Mouse (Mus musculus) heart, postnatal 0 days (tissue): ENCODE data around the gene Cwc25. TPM values are rescaled to one million over a fixed set of nuclear protein-coding genes. Genes with fewer than 3 reads are reported as not detected.
A peak's percentile ranks its signal among the peaks of the same experiment; 100 is the strongest.

Source experiments
- ATAC-seq: fragments of 200-750 bp; cut with Nextera tagmentation; 2 replicates; pipeline ENCODE4 v1.8.0; 2017; ENCODE audit warnings: low read depth, moderate number of reproducible peaks, moderate library complexity; ENCODE audit not compliant: insufficient read depth
- DNase-seq: peaks from one replicate; pipeline ENCODE4 v3.0.0-alpha.2; 2016; ENCODE audit warnings: low spot score
- H3K27ac ChIP-seq: fragments of 300-500 bp; sonication (generic); 2 replicates; pipeline ENCODE4 v1.5.1; 2014; ENCODE audit warnings: low read depth, mild to moderate bottlenecking
- H3K27me3 ChIP-seq: fragments of 300-500 bp; sonication (generic); 2 replicates; pipeline ENCODE4 v1.6.1; 2014; ENCODE audit warnings: low read length, mixed read lengths; ENCODE audit not compliant: control insufficient read depth, insufficient read depth
- H3K36me3 ChIP-seq: fragments of 300-500 bp; sonication (generic); replicated peaks from 2 replicates; pipeline ENCODE4 v1.6.1; 2014; ENCODE audit warnings: low read length, mixed read lengths; ENCODE audit not compliant: control insufficient read depth, insufficient read depth
- H3K4me1 ChIP-seq: fragments of 300-500 bp; sonication (generic); 2 replicates; pipeline ENCODE4 v1.6.1; 2014; ENCODE audit warnings: antibody characterized with exemption; ENCODE audit not compliant: control insufficient read depth, insufficient read depth
- H3K4me2 ChIP-seq: fragments of 300-500 bp; sonication (generic); 2 replicates; pipeline ENCODE4 v1.6.1; 2014; ENCODE audit warnings: low read depth, mild to moderate bottlenecking, low read length, moderate library complexity
- H3K4me3 ChIP-seq: fragments of 300-500 bp; sonication (generic); 2 replicates; pipeline ENCODE4 v1.5.1; 2014; ENCODE audit warnings: low read depth, low read length
- H3K9ac ChIP-seq: fragments of 300-500 bp; sonication (generic); replicated peaks from 2 replicates; pipeline ENCODE4 v1.6.1; 2014; ENCODE audit warnings: low read depth, low read length, mixed read lengths
- H3K9me3 ChIP-seq: fragments of 300-500 bp; sonication (generic); replicated peaks from 2 replicates; pipeline ENCODE4 v1.6.1; 2016; ENCODE audit warnings: low read length; ENCODE audit not compliant: control insufficient read depth
- CTCF ChIP-seq: IDR thresholded peaks from 2 replicates; pipeline ENCODE4 v1.5.1; 2016; ENCODE audit warnings: antibody characterized with exemption, control low read depth, low read depth
- EP300 ChIP-seq: IDR thresholded peaks from 2 replicates; pipeline ENCODE4 v1.6.1; 2016; ENCODE audit warnings: antibody characterized with exemption, low read depth
- WGBS: fragments of 180-500 bp; shearing (Covaris S2); extraction: QIAGEN DNeasy Blood & Tissue Kit; methylation state at CpG from one replicate; pipeline ENCODE4 v1.1.7; 2014; 5-methylcytosine and 5-hydroxymethylcytosine counted together
- microRNA-seq: library from miRNA; unstranded; fragments of <30 nt; microRNA quantifications from one replicate; pipeline ENCODE4, GENCODE M21; 2016
- polyA plus RNA-seq: library from polyadenylated mRNA; unstranded; fragments of >200 nt; fragmentation: Nextera tagmentation; extraction: Ambion mirVana; gene quantifications from 2 replicates; pipeline ENCODE4 v1.2.1, GENCODE M21; 2015
- total RNA-seq: library from RNA; depleted of rRNA; stranded (reverse); fragments of >200 nt; gene quantifications from 2 replicates; pipeline ENCODE4 v1.2.3, GENCODE M21; 2014; ENCODE audit warnings: low replicate concordance; rRNA removed

Gene Cwc25
- total and polyA plus RNA-seq, 2 experiments from 2014 or later = 3.2 to 8.2 TPM

GRCm38 (mm10) chr11:97698741-97699611 lies 67.4 kb downstream of the Cwc25 start:
- no peaks in the 10 kb centered on the region for H3K27me3 ChIP-seq
- H3K4me1 ChIP-seq = peaks cover 40% of the 10 kb centered on the region
- peak; percentile 12 for ATAC-seq
- under 1% methylated on average over 59 of the region's 63 CpGs for WGBS
- peak overlapping the region; percentile 70 for H3K4me3 ChIP-seq
- peak; percentile 70 for DNase-seq
- TF ChIP-seq CTCF = peak; percentile 35
- peak; percentile 65 for TF ChIP-seq EP300
- no peaks in the 10 kb centered on the region for H3K9me3 ChIP-seq
- peak overlapping the region; percentile 97 for H3K4me2 ChIP-seq
- H3K36me3 ChIP-seq = no peaks in the 10 kb centered on the region
- H3K9ac ChIP-seq = peak overlapping the region; percentile 84
- peak overlapping the region; percentile 93 for H3K27ac ChIP-seq

DNA sequence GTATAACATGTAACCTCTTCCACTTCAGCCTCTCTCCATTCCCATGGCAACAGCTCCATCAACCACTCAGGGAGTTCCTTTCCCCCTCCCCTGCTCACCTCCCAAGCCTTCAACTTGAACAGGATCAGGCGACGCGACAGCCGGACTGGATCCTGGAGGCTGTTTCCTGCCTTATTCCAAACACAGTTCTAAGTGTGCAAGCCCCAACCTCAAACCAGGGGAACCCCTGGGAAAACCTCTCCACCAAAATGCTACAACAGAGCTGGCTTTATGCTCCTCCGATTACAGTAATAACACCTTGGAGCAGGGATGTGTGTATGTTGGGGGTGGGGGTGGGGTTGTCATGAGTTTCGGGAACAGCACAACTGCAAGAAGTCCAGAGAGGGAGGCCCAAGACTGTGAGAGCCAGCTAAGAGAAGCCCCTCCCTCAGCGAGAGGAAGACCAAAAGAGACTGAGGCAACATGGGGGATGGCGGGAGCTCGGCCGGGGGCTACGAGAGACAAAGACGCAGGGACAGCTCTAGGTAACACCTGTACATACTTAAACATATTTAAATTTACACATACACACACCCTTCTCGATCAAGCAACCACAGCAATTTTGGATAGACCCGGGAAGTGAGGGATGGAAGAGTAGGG lies 68.3 kb downstream of the Cwc25 start:
- Histone ChIP-seq H3K9ac (peak overlapping the region; percentile 84), H3K27ac (peak overlapping the region; percentile 93), H3K4me1 (peaks cover 37% of the 10 kb centered on the region), H3K4me3 (peak overlapping the region; percentile 70), H3K4me2 (peak overlapping the region; percentile 97), H3K36me3 (0 out of 2 replicates have a peak, but pooled peaks cover under 1% of the 10 kb centered on the region), H3K9me3 (no peaks in the 10 kb centered on the region), H3K27me3 (no peaks in the 10 kb centered on the region)
- no peak for TF ChIP-seq CTCF
- TF ChIP-seq EP300 = no peak
- 3% methylated on average over 14 of the region's 14 CpGs for WGBS
- no peak for DNase-seq
- ATAC-seq = no peak

- no peak for ATAC-seq
- Histone ChIP-seq H3K4me1 (peaks cover 37% of the 10 kb centered on the region), H3K36me3 (peaks cover 7% of the 10 kb centered on the region), H3K27me3 (no peaks in the 10 kb centered on the region), H3K9ac (0 out of 2 replicates have a peak overlapping the region, but pooled peaks have one; percentile 84), H3K4me2 (peak overlapping the region; percentile 97), H3K27ac (0 out of 2 replicates have a peak overlapping the region, but pooled peaks have one; percentile 93), H3K4me3 (peak overlapping the region; percentile 70), H3K9me3 (no peaks in the 10 kb centered on the region)
- DNase-seq = no peak
- WGBS = 43% methylated on average over 11 of the region's 11 CpGs
- TF ChIP-seq CTCF (no peak), EP300 (no peak)
Measured at GRCm38 (mm10) chr11:97697199-97697890, 69.0 kb downstream of the Cwc25 start.

DNA sequence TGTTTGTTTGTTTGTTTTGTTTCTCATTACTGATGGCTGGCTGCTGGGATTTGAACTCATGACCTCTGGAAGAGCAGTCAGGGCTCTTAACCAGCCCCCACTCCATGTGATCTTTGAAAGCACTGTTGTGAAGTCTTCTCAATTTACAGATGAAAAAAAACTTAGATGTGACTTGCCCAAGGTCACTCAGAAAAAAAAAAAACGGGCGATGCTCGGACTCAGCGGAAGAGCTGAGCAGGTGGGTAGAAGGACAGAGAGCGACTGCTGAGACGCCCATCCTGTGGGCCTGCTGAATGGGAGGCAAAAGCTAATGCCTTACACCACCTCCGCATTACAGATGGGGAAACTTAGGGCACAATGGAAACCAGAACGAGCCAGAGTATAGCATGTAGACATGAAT lies 69.7 kb downstream of the Cwc25 start:
- H3K36me3 ChIP-seq = peaks cover 14% of the 10 kb centered on the region
- H3K4me3 ChIP-seq = no peak overlapping the region
- ATAC-seq (no peak), DNase-seq (no peak)
- no peak overlapping the region for H3K9ac ChIP-seq
- 84% methylated on average over 8 of the region's 8 CpGs for WGBS
- peaks cover 37% of the 10 kb centered on the region for H3K4me1 ChIP-seq
- no peak overlapping the region for H3K4me2 ChIP-seq
- TF ChIP-seq EP300 = no peak
- no peak for TF ChIP-seq CTCF
- H3K27ac ChIP-seq = no peak overlapping the region
- no peaks in the 10 kb centered on the region for H3K9me3 ChIP-seq
- no peaks in the 10 kb centered on the region for H3K27me3 ChIP-seq

DNA sequence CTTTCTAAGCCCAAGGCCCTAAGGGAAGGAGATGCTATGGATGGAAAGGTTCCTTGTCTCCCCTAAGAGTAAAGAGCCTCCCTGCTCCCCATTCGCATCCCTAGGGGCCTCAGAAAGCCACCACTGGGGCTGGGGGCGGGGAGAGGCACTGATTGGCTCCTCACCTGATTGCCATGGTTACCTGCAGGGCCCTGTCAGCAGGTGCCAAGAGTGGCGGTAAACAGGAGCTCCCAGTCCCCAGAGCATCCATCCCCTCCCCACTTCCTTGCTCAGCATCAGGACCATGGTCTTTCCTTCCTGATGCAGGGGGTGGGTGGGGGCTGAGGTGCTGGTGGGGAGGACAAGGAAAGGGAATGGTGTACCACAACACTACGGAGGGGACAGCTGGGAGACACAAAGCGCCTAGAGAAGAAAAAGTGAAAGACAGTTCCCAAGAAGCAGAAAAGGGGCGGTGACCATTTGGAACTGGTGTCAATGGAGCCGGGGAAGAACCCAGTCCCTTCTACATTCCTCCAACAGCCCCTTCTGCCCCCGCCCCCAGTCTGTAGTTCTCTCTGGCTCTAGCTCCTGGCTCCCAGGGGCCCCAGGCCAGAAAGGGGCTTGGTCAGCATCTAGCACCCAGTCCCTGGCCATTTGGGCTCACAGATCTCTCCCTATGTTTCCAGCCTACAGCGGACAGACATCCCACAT lies 70.5 kb downstream of the Cwc25 start:
- H3K27me3 ChIP-seq = no peaks in the 10 kb centered on the region
- no peak overlapping the region for H3K9ac ChIP-seq
- WGBS = 56% methylated on average over 9 of the region's 9 CpGs
- DNase-seq = no peak
- H3K27ac ChIP-seq = peak overlapping the region; percentile 40
- H3K4me1 ChIP-seq = peaks cover 33% of the 10 kb centered on the region
- no peaks in the 10 kb centered on the region for H3K9me3 ChIP-seq
- peaks cover 22% of the 10 kb centered on the region for H3K36me3 ChIP-seq
- TF ChIP-seq EP300 (no peak), CTCF (no peak)
- peak overlapping the region; percentile 13 for H3K4me2 ChIP-seq
- H3K4me3 ChIP-seq = no peak overlapping the region
- no peak for ATAC-seq

Small RNA genes within 50 kb of the gene (microRNA-seq; reads per million reads assigned to microRNA genes)
- gene Mir8102 = not detected

Other genes with a start within 250 kb of the Cwc25 start
- not detected in 2 replicates for gene Srcin1, start 190.4 kb downstream of the Cwc25 start, total RNA-seq
- gene Srcin1, start 190.4 kb downstream of the Cwc25 start, polyA plus RNA-seq = 0.04 TPM in 1 of 2 replicates, not detected in the other
- 3.6 and 6.0 TPM in 2 replicates for gene Epop, start 136.9 kb downstream of the Cwc25 start, total RNA-seq
- gene Epop, start 136.9 kb downstream of the Cwc25 start, polyA plus RNA-seq = 0.15 and 0.32 TPM in 2 replicates
- 45.2 and 46.1 TPM in 2 replicates for gene Mllt6, start 103.1 kb downstream of the Cwc25 start, total RNA-seq
- gene Mllt6, start 103.1 kb downstream of the Cwc25 start, polyA plus RNA-seq = 1.6 and 1.7 TPM in 2 replicates
- 46.1 and 50.8 TPM in 2 replicates for gene Cisd3, start 80.7 kb downstream of the Cwc25 start, total RNA-seq
- gene Cisd3, start 80.7 kb downstream of the Cwc25 start, polyA plus RNA-seq = 125 and 135 TPM in 2 replicates
- 1.1 and 3.6 TPM in 2 replicates for gene Pcgf2, start 66.1 kb downstream of the Cwc25 start, total RNA-seq
- gene Pcgf2, start 66.1 kb downstream of the Cwc25 start, polyA plus RNA-seq = 6.0 and 7.1 TPM in 2 replicates
- gene Psmb3, start 63.2 kb downstream of the Cwc25 start, total RNA-seq = 486 and 592 TPM in 2 replicates
- 495 and 503 TPM in 2 replicates for gene Psmb3, start 63.2 kb downstream of the Cwc25 start, polyA plus RNA-seq
- 12.6 and 12.7 TPM in 2 replicates for gene Pip4k2b, start 21.9 kb downstream of the Cwc25 start, total RNA-seq
- gene Pip4k2b, start 21.9 kb downstream of the Cwc25 start, polyA plus RNA-seq = 0.79 and 0.95 TPM in 2 replicates
- gene 1700001P01Rik, start 9.4 kb upstream of the Cwc25 start, total RNA-seq = not detected in 2 replicates
- gene 1700001P01Rik, start 9.4 kb upstream of the Cwc25 start, polyA plus RNA-seq = not detected in 2 replicates
- gene Rpl23, start 15.9 kb upstream of the Cwc25 start, total RNA-seq = 192 and 208 TPM in 2 replicates
- gene Rpl23, start 15.9 kb upstream of the Cwc25 start, polyA plus RNA-seq = 394 and 409 TPM in 2 replicates
- 34.2 and 45.7 TPM in 2 replicates for gene Lasp1, start 32.4 kb upstream of the Cwc25 start, total RNA-seq
- gene Lasp1, start 32.4 kb upstream of the Cwc25 start, polyA plus RNA-seq = 26.5 and 27.8 TPM in 2 replicates
- 0.23 and 1.4 TPM in 2 replicates for gene B230217C12Rik, start 74.2 kb upstream of the Cwc25 start, total RNA-seq
- 0.97 and 1.6 TPM in 2 replicates for gene B230217C12Rik, start 74.2 kb upstream of the Cwc25 start, polyA plus RNA-seq
- 7.1 and 9.9 TPM in 2 replicates for gene Fbxo47, start 117.6 kb upstream of the Cwc25 start, total RNA-seq
- 0.63 and 0.70 TPM in 2 replicates for gene Fbxo47, start 117.6 kb upstream of the Cwc25 start, polyA plus RNA-seq
- gene Plxdc1, start 219.9 kb upstream of the Cwc25 start, total RNA-seq = 0.39 and 2.6 TPM in 2 replicates
- gene Plxdc1, start 219.9 kb upstream of the Cwc25 start, polyA plus RNA-seq = 2.1 TPM in 2 replicates
- gene Arl5c, start 229.6 kb upstream of the Cwc25 start, total RNA-seq = 4.3 TPM in 1 of 2 replicates, not detected in the other
- 2.9 TPM in 2 replicates for gene Arl5c, start 229.6 kb upstream of the Cwc25 start, polyA plus RNA-seq